Mouse (Mus musculus) E14TG2a.4 (cell line): Measurements from ENCODE around the gene Nosip.

Source experiments
- H3K27me3 ChIP-seq: 2 replicates; pipeline ENCODE4 v1.6.1; 2014; ENCODE audit warnings: low read length, control low read depth; ENCODE audit not compliant: insufficient read depth
- H3K36me3 ChIP-seq: 2 replicates; pipeline ENCODE4 v1.6.1; 2014; ENCODE audit warnings: low read length, control low read depth; ENCODE audit not compliant: insufficient read depth
- H3K4me1 ChIP-seq: replicated peaks from 2 replicates; pipeline ENCODE4 v1.6.1; 2014; ENCODE audit warnings: low read depth, low read length, control low read depth
- H3K4me3 ChIP-seq: replicated peaks from 2 replicates; pipeline ENCODE4 v1.5.1; 2014; ENCODE audit warnings: mild to moderate bottlenecking, low read length
- H3K9me3 ChIP-seq: 2 replicates; pipeline ENCODE4 v1.6.1; 2014; ENCODE audit warnings: low read length, control low read depth
- CTCF ChIP-seq: conservative IDR thresholded peaks from 2 replicates; pipeline ENCODE4 v1.5.1; 2014; ENCODE audit warnings: low read length
- NANOG ChIP-seq: IDR thresholded peaks from 2 replicates; pipeline ENCODE4 v1.6.1; 2014; ENCODE audit warnings: borderline replicate concordance, low read length, mixed read lengths
- POU5F1 ChIP-seq: IDR thresholded peaks from 2 replicates; pipeline ENCODE4 v1.6.1; 2014; ENCODE audit warnings: low read length, borderline replicate concordance

The Nosip gene

GRCm38 (mm10) chr7:45029995-45030394 is 32.2 kb upstream of the Nosip start:
- H3K4me1 ChIP-seq, result peaks cover 51% of the 10 kb centered on the region
- no peak overlapping the region for H3K4me3 ChIP-seq
- H3K9me3 ChIP-seq, result no peaks in the 10 kb centered on the region
- no peaks in the 10 kb centered on the region for H3K27me3 ChIP-seq
- TF ChIP-seq POU5F1, result no peak
- TF ChIP-seq NANOG, result no peak
- no peak for TF ChIP-seq CTCF
- peaks cover 87% of the 10 kb centered on the region for H3K36me3 ChIP-seq

DNA sequence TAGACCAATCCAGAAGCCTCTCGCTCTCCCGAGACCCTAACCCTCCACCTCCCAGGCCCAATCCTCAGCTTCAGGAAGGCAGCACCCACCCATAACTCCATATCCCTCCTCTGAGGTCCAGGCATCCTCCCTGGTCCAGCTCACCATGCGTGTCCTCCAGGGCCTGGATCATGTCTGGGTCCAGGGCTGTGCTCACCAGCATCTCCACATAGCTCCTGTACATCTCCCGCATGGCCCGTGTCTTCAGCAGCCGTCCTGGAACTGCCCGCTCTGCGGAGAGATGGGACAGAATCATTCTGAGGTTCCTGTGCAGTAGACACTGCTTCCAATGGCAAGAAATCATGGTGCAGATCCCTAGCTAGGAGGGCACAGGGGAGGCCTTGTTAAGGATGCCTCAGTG is 31.4 kb upstream of the Nosip start:
- H3K9me3 ChIP-seq, result no peaks in the 10 kb centered on the region
- TF ChIP-seq NANOG (no peak), CTCF (no peak), POU5F1 (no peak)
- H3K36me3 ChIP-seq, result peaks cover 95% of the 10 kb centered on the region
- no peak overlapping the region for H3K4me3 ChIP-seq
- H3K4me1 ChIP-seq, result peaks cover 43% of the 10 kb centered on the region
- H3K27me3 ChIP-seq, result no peaks in the 10 kb centered on the region

DNA sequence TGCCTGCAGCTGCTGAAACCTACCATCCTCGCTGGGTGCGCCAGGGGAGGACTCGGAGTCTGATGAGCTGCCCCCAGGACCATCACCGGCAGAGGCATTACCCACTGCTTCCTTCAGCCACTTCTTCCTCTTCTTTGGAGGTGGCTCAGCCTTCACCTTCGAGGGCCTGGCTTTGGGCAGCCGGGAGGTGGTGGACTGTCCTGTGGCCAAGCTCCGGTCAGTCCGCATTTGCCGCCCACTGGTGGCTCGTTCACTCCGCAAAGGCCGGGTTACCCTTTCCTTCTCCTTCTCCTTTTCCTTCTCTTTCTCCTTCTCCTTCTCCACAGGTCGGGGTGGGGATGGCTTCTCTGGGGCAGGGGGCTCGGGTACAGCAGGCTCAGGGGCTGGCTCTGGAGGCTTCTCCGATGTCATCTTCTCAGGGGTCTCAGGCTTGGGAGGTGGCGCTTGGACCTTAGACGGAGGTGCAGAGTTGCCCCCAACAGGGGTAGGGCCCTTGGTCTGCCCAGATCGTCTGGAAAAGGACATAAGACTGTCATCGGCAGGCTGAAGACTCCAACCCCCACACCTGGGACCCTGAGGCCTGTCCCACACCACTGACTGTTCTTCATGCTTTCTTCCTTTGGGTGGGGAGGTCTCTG is 28.4 kb upstream of the Nosip start:
- Histone ChIP-seq H3K4me1 (peaks cover 32% of the 10 kb centered on the region), H3K4me3 (no peak overlapping the region), H3K27me3 (no peaks in the 10 kb centered on the region), H3K9me3 (no peaks in the 10 kb centered on the region), H3K36me3 (peaks cover 99% of the 10 kb centered on the region)
- TF ChIP-seq NANOG (no peak), CTCF (no peak), POU5F1 (no peak)

- H3K9me3 ChIP-seq, result no peaks in the 10 kb centered on the region
- H3K4me1 ChIP-seq, result peaks cover 29% of the 10 kb centered on the region
- H3K27me3 ChIP-seq, result no peaks in the 10 kb centered on the region
- no peak overlapping the region for H3K4me3 ChIP-seq
- TF ChIP-seq CTCF (no peak), POU5F1 (no peak), NANOG (no peak)
- peaks cover 99% of the 10 kb centered on the region for H3K36me3 ChIP-seq
These were observed 26.6 kb upstream of the Nosip start for GRCm38 (mm10) chr7:45035631-45036030.

DNA sequence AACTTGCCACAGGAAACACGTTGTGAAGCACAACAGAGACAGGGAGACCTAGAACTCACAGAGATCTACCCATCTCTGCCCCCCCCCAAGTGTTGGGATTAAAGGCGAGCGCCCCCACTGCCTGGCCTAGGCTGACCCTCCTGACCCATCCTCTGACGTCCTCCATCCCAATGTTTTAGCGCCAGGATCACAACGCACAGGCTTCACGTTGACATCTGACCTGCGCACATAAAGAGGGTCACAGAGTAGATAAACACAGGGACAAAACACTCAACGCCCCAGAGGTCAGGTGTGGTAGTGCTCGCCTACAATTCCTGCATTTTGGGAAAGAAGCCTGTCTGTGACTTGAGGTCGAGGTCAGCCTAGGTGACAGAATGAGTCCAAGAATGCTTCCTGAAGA is 25.5 kb upstream of the Nosip start:
- H3K4me3 ChIP-seq, result no peak overlapping the region
- H3K4me1 ChIP-seq, result peaks cover 28% of the 10 kb centered on the region
- peaks cover 99% of the 10 kb centered on the region for H3K36me3 ChIP-seq
- H3K27me3 ChIP-seq, result no peaks in the 10 kb centered on the region
- TF ChIP-seq NANOG (no peak), POU5F1 (no peak), CTCF (no peak)
- no peaks in the 10 kb centered on the region for H3K9me3 ChIP-seq

- Histone ChIP-seq H3K4me1 (peaks cover 29% of the 10 kb centered on the region), H3K36me3 (peaks cover 99% of the 10 kb centered on the region), H3K9me3 (no peaks in the 10 kb centered on the region), H3K27me3 (no peaks in the 10 kb centered on the region), H3K4me3 (no peak overlapping the region)
- peak; percentile 99 for TF ChIP-seq CTCF
- no peak for TF ChIP-seq NANOG
These were observed 24.4 kb upstream of the Nosip start for GRCm38 (mm10) chr7:45037720-45038361.

- Histone ChIP-seq H3K4me1 (peaks cover 35% of the 10 kb centered on the region), H3K9me3 (no peaks in the 10 kb centered on the region), H3K36me3 (peaks cover 99% of the 10 kb centered on the region), H3K27me3 (no peaks in the 10 kb centered on the region), H3K4me3 (no peak overlapping the region)
- TF ChIP-seq POU5F1 (no peak), NANOG (no peak), CTCF (no peak)
These were observed 23.8 kb upstream of the Nosip start for GRCm38 (mm10) chr7:45038411-45038810.

DNA sequence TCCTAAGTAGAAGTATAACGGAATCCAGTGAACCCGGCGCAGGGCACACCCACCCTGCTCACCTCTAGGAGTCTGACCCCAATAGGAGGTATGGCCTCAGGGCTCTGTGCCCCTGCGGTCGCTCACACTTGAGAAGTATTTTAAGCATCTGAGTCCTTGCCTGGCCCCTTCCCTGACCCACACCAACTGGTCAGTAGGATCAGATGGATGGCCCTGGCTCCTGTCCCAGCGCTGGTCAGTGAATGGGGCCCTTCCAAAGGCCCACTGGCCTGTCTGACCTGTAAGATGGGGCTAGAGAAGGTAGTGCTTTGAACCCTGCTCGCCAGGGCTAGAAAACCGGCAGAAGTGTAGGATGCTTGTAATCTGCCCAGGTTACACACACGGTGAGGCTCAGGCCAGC is 21.4 kb upstream of the Nosip start:
- TF ChIP-seq POU5F1 (no peak), NANOG (no peak), CTCF (no peak)
- H3K27me3 ChIP-seq, result no peaks in the 10 kb centered on the region

More for the DNA sequence above, 21.4 kb upstream of the Nosip start:
- no peaks in the 10 kb centered on the region for H3K9me3 ChIP-seq
- H3K4me3 ChIP-seq, result no peak overlapping the region
- peaks cover 93% of the 10 kb centered on the region for H3K36me3 ChIP-seq
- peaks cover 42% of the 10 kb centered on the region for H3K4me1 ChIP-seq
